Mouse (Mus musculus) left cerebral cortex, adult 8-10 months (tissue): Measurements from ENCODE around the gene Tspan13. TPM values are rescaled to one million over a fixed set of nuclear protein-coding genes. Genes with fewer than 3 reads are reported as not detected.

ENCODE experiments used
- DNase-seq, 2 experiments: peaks; one replicate each; pipeline ENCODE4 v3.0.0; 2022; ENCODE audit warnings: low spot score in 2 of 2
- total RNA-seq, 4 experiments: library from RNA; stranded (reverse); gene quantifications; 2 replicates each; pipeline ENCODE4 v1.2.4; 2022

The Tspan13 gene
- total RNA-seq, 4 experiments from 2014 or later = 148 to 169 (median 157) TPM

GRCm38 (mm10) chr12:35977633-35978246, 64.6 kb downstream of the Tspan13 start:
- no peak for DNase-seq

- DNase-seq = no peak
Measured at GRCm38 (mm10) chr12:35975898-35976297, 66.4 kb downstream of the Tspan13 start.

DNA sequence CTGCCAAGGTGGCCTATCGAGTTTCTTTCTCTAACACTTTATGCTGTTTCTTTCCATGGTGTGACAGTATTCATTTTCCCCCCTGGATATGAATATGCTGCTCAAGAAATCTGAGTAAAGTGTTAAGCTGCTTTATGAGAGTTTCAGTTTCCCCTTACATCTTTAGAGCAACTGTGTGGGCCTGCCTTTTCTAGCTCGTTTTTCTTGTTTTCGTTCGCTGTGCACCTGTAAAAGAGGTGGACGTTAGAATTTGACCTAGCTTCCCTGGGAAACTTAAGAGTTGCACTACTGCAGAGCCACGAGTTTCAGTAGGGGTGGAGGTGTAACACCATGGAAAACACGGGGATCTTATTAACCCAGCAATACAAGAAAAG, 75.5 kb downstream of the Tspan13 start:
- no peak for DNase-seq

DNA sequence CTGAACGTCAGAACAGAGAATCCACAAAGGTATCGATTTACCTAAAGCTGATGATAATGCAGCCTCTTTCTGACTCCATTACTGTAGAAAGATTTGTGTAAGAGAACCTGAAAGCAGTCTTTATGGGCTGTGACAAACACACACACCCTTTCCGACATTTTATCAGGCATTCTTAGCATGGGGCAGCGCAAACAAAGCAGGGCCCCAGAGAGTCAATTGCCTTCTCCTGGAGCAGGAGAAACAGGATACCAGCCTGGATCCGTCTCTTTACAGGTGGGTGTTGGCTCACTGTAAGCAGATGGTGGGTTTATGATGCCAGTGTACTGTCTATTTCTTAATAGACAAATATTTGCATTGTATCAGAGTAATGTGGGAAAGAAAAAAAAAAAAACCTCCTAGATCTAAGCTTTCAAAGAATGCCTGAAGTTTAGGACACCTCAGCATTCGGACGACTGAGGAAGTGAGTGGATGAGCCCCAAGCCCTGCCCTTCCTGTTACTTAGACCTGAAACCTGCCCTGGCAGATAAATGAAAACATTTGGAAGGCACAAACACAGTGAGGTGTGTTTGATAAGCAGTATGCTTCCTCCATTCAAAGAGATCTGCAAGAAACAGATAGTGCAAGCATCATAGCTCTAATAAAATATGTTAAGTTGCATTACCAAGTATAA, 76.1 kb downstream of the Tspan13 start:
- DNase-seq = no peak

Other genes with a start within 250 kb of the Tspan13 start
- not detected for gene Agr3, start 116.9 kb downstream of the Tspan13 start, total RNA-seq
- not detected for gene Agr2, start 49.6 kb downstream of the Tspan13 start, total RNA-seq
- gene Ankmy2, start 114.6 kb upstream of the Tspan13 start, total RNA-seq = 10 to 100 TPM; 54.8 to 59.4 (median 58.3) TPM
- gene Bzw2, start 115.6 kb upstream of the Tspan13 start, total RNA-seq = 10 to 100 TPM; 43.9 to 52.6 (median 44.6) TPM
- not detected for gene Lrrc72, start 210.9 kb upstream of the Tspan13 start, total RNA-seq